22 mouse cellular contexts compared by ENCODE assay signal in genomic region chr11:83393062-83393461, GRCm38 (mm10). TPM values are rescaled to one million over a fixed set of nuclear protein-coding genes. Genes with fewer than 3 reads are reported as not detected.
DNase-seq lines count a peak whose midpoint lies in the region; ATAC-seq lines count a peak whose summit lies in the region.
"Had no signal": no experiment of that assay in that cellular context is flagged by ENCODE, and none has a peak within 500 bp of the region (broad histone marks: within the 10 kb centered on the region; RNA-seq: fewer than 3 reads in every experiment).

No protein-coding gene starts in this region.

- 90% methylated on average over 4 of the region's 4 CpGs for WGBS in forebrain, embryonic 16.5 days
- WGBS in forebrain, embryonic 10.5 days: 93% methylated on average over 4 of the region's 4 CpGs
- WGBS in heart, embryonic 13.5 days: 39% methylated on average over 4 of the region's 4 CpGs
- 93% methylated on average over 4 of the region's 4 CpGs for WGBS in midbrain, embryonic 15.5 days

- H3K9me3 ChIP-seq in forebrain, embryonic 16.5 days (ENCODE audit: control insufficient read depth, low read length): no peaks in the 10 kb centered on the region
- H3K9me3 ChIP-seq in forebrain, embryonic 10.5 days: no peaks in the 10 kb centered on the region
- no peaks in the 10 kb centered on the region for H3K9me3 ChIP-seq in heart, embryonic 13.5 days
- H3K9me3 ChIP-seq in midbrain, embryonic 15.5 days: no peaks in the 10 kb centered on the region
- H3K9me3 ChIP-seq: forebrain, embryonic 15.5 days; hindbrain, embryonic 13.5 days; intestine, embryonic 15.5 days; megakaryocyte, embryonic 14.5 days; neural tube, embryonic 12.5 days had no signal

- intact Hi-C loops in left cerebral cortex, postnatal 14 days (cut with DNase I): no loop called here
- intact Hi-C loops in left cerebral cortex, postnatal 4 days (cut with DNase I): no loop called here

- no peak for DNase-seq in forebrain, embryonic 10.5 days (ENCODE audit: extremely low spot score, low spot score)
- peak; percentile 32 to 43 for DNase-seq in left cerebral cortex, postnatal 14 days (ENCODE audit: low spot score in 2 of 2)
- DNase-seq in left cerebral cortex, postnatal 4 days: no peak
- no peak for DNase-seq in ovary, postnatal 36 days (ENCODE audit: low spot score)
- DNase-seq: B cell, adult 2 months; gastrocnemius, postnatal 10 days; thymus, postnatal 36 days had no signal

- no peak overlapping the region for H3K4me2 ChIP-seq in forebrain, embryonic 16.5 days (ENCODE audit: low read length)
- H3K4me2 ChIP-seq in heart, embryonic 13.5 days: peak overlapping the region; percentile 50
- H3K4me2 ChIP-seq in midbrain, embryonic 15.5 days: no peak overlapping the region
- H3K4me2 ChIP-seq: forebrain, embryonic 15.5 days; hindbrain, embryonic 13.5 days; intestine, embryonic 15.5 days; neural tube, embryonic 12.5 days had no signal

- no peaks in the 10 kb centered on the region for H3K27me3 ChIP-seq in forebrain, embryonic 16.5 days (replicated peaks; ENCODE audit: control insufficient read depth, insufficient read depth, low read length)
- no peaks in the 10 kb centered on the region for H3K27me3 ChIP-seq in forebrain, embryonic 10.5 days (ENCODE audit: poor library complexity, severe bottlenecking)
- no peaks in the 10 kb centered on the region for H3K27me3 ChIP-seq in heart, embryonic 13.5 days (replicated peaks)
- no peaks in the 10 kb centered on the region for H3K27me3 ChIP-seq in midbrain, embryonic 15.5 days (replicated peaks)
- H3K27me3 ChIP-seq: forebrain, embryonic 15.5 days; hindbrain, embryonic 13.5 days; intestine, embryonic 15.5 days; megakaryocyte, embryonic 14.5 days; neural tube, embryonic 12.5 days; Patski had no signal

- no peak for ATAC-seq in forebrain, embryonic 16.5 days
- no peak for ATAC-seq in heart, embryonic 13.5 days (ENCODE audit: extremely low read depth, insufficient number of reproducible peaks, low FRiP score, low TSS enrichment)
- ATAC-seq in midbrain, embryonic 15.5 days (replicated peaks): no peak
- ATAC-seq: forebrain, embryonic 15.5 days; intestine, embryonic 15.5 days; lung, postnatal 0 days; Patski had no signal

- H3K9ac ChIP-seq in forebrain, embryonic 16.5 days (replicated peaks; ENCODE audit: low read depth, low read length): no peak overlapping the region
- no peak overlapping the region; the same call in 1 of the 2 replicates for H3K9ac ChIP-seq in heart, embryonic 13.5 days
- no peak overlapping the region for H3K9ac ChIP-seq in midbrain, embryonic 15.5 days
- H3K9ac ChIP-seq: forebrain, embryonic 15.5 days; hindbrain, embryonic 13.5 days; intestine, embryonic 15.5 days; liver, embryonic 14.5 days; neural tube, embryonic 12.5 days had no signal

- peaks cover 15% of the 10 kb centered on the region for H3K4me1 ChIP-seq in forebrain, embryonic 16.5 days (replicated peaks; ENCODE audit: control insufficient read depth, insufficient read depth, low read length)
- H3K4me1 ChIP-seq in forebrain, embryonic 10.5 days: peaks cover 15% of the 10 kb centered on the region
- peaks cover 46% of the 10 kb centered on the region for H3K4me1 ChIP-seq in heart, embryonic 13.5 days
- peaks cover 10% of the 10 kb centered on the region for H3K4me1 ChIP-seq in midbrain, embryonic 15.5 days
- H3K4me1 ChIP-seq: intestine, embryonic 15.5 days; neural tube, embryonic 12.5 days had no signal

- no peak overlapping the region for H3K4me3 ChIP-seq in forebrain, embryonic 16.5 days (replicated peaks; ENCODE audit: low read length)
- no peak overlapping the region for H3K4me3 ChIP-seq in forebrain, embryonic 10.5 days
- no peak overlapping the region for H3K4me3 ChIP-seq in heart, embryonic 13.5 days
- H3K4me3 ChIP-seq in midbrain, embryonic 15.5 days: no peak overlapping the region
- H3K4me3 ChIP-seq: forebrain, embryonic 15.5 days; hindbrain, embryonic 13.5 days; intestine, embryonic 15.5 days; megakaryocyte, embryonic 14.5 days; neural tube, embryonic 12.5 days had no signal

- H3K27ac ChIP-seq in forebrain, embryonic 16.5 days (ENCODE audit: low read length): peak overlapping the region; percentile 45
- no peak overlapping the region for H3K27ac ChIP-seq in forebrain, embryonic 10.5 days
- peak overlapping the region; percentile 96 for H3K27ac ChIP-seq in heart, embryonic 13.5 days (replicated peaks)
- no peak overlapping the region for H3K27ac ChIP-seq in midbrain, embryonic 15.5 days
- H3K27ac ChIP-seq: forebrain, embryonic 15.5 days; hindbrain, embryonic 13.5 days; intestine, embryonic 15.5 days; kidney, postnatal 0 days; liver, embryonic 14.5 days; neural tube, embryonic 12.5 days had no signal

- H3K36me3 ChIP-seq in forebrain, embryonic 16.5 days (ENCODE audit: control insufficient read depth, insufficient read depth): peaks cover 22% of the 10 kb centered on the region
- peaks cover 69% of the 10 kb centered on the region for H3K36me3 ChIP-seq in forebrain, embryonic 10.5 days (replicated peaks)
- peaks cover 59% of the 10 kb centered on the region for H3K36me3 ChIP-seq in heart, embryonic 13.5 days
- peaks cover 27% of the 10 kb centered on the region for H3K36me3 ChIP-seq in midbrain, embryonic 15.5 days (replicated peaks)

RNA-seq across cellular contexts. Expression of gene Rasl10b, which starts 15.9 kb away (rescaled TPM):
- 24.7 and 31.4 TPM in 2 replicates for polyA plus RNA-seq in forebrain, embryonic 16.5 days (2015; fragmentation: Nextera tagmentation; extraction: Ambion mirVana)
- 2.7 and 3.1 TPM in 2 replicates for polyA plus RNA-seq in forebrain, embryonic 10.5 days (2016; fragmentation: Nextera tagmentation; extraction: Ambion mirVana)
- total RNA-seq in left cerebral cortex, postnatal 14 days (2021): 100 to 1,000 TPM; 229 to 234 TPM
- total RNA-seq in left cerebral cortex, postnatal 4 days (2021): 100 to 1,000 TPM; 121 to 122 TPM
- polyA plus RNA-seq in heart, embryonic 13.5 days (2015; fragmentation: Nextera tagmentation; extraction: Ambion mirVana): 7.2 and 7.3 TPM in 2 replicates
- 43.2 and 45.6 TPM in 2 replicates for polyA plus RNA-seq in midbrain, embryonic 15.5 days (2015; fragmentation: Nextera tagmentation; extraction: Ambion mirVana)

RNA-seq across cellular contexts. Expression of gene Gas2l2, which starts 36.2 kb away (rescaled TPM):
- 0.39 and 0.81 TPM in 2 replicates for polyA plus RNA-seq in forebrain, embryonic 16.5 days (2015; fragmentation: Nextera tagmentation; extraction: Ambion mirVana)
- polyA plus RNA-seq in forebrain, embryonic 10.5 days (2016; fragmentation: Nextera tagmentation; extraction: Ambion mirVana): 0.07 TPM in 1 of 2 replicates, not detected in the other
- under 1 TPM in 1 of 2 experiments, not detected in 1; 0.34 TPM for total RNA-seq in left cerebral cortex, postnatal 14 days (2021)
- total RNA-seq in left cerebral cortex, postnatal 4 days (2021): under 1 TPM; 0.48 to 0.74 TPM
- 0.11 TPM in 1 of 2 replicates, not detected in the other for polyA plus RNA-seq in heart, embryonic 13.5 days (2015; fragmentation: Nextera tagmentation; extraction: Ambion mirVana)
- 0.36 and 0.54 TPM in 2 replicates for polyA plus RNA-seq in midbrain, embryonic 15.5 days (2015; fragmentation: Nextera tagmentation; extraction: Ambion mirVana)
- total RNA-seq: gastrocnemius, postnatal 10 days had no signal
- polyA plus RNA-seq: kidney, postnatal 0 days; limb, embryonic 11.5 days; liver, embryonic 14.5 days; neural tube, embryonic 12.5 days; Patski; spleen, adult 2 months had no signal

RNA-seq across cellular contexts. Expression of gene 1700020L24Rik, which starts 44.4 kb away (rescaled TPM):
- polyA plus RNA-seq in forebrain, embryonic 16.5 days (2015; fragmentation: Nextera tagmentation; extraction: Ambion mirVana): 0.26 and 1.0 TPM in 2 replicates
- 0.25 and 0.36 TPM in 2 replicates for polyA plus RNA-seq in forebrain, embryonic 10.5 days (2016; fragmentation: Nextera tagmentation; extraction: Ambion mirVana)
- not detected for total RNA-seq in left cerebral cortex, postnatal 14 days (2021)
- under 1 TPM in 1 of 2 experiments, not detected in 1; 0.50 TPM for total RNA-seq in left cerebral cortex, postnatal 4 days (2021)
- 1.4 and 2.1 TPM in 2 replicates for polyA plus RNA-seq in heart, embryonic 13.5 days (2015; fragmentation: Nextera tagmentation; extraction: Ambion mirVana)
- polyA plus RNA-seq in midbrain, embryonic 15.5 days (2015; fragmentation: Nextera tagmentation; extraction: Ambion mirVana): 0.68 and 0.70 TPM in 2 replicates
- total RNA-seq: layer of hippocampus, postnatal 10 days had no signal
- polyA plus RNA-seq: hindbrain, embryonic 13.5 days had no signal

Comparison
In these comparisons a context has a peak if more than half of its experiments do, and no peak if none do; other contexts are left out.
1. H3K27ac ChIP-seq: peak in forebrain, embryonic 16.5 days (single experiment) and heart, embryonic 13.5 days (single experiment); none in forebrain, embryonic 10.5 days (single experiment) and midbrain, embryonic 15.5 days (single experiment).
2. DNase-seq: peak in left cerebral cortex, postnatal 14 days (2 of 2); none in forebrain, embryonic 10.5 days (single experiment), left cerebral cortex, postnatal 4 days (single experiment) and ovary, postnatal 36 days (single experiment).